Comparison of ENCODE assay signal across 19 mouse cellular contexts in genomic region chr2:122638673-122639072, GRCm38 (mm10). TPM values are rescaled to one million over a fixed set of nuclear protein-coding genes. Genes with fewer than 3 reads are reported as not detected.
"Had no signal": no experiment of that assay in that cellular context is flagged by ENCODE, and none has a peak within 500 bp of the region (broad histone marks: within the 10 kb centered on the region; RNA-seq: fewer than 3 reads in every experiment).

No protein-coding gene starts in this region.

- ATAC-seq: intestine, embryonic 16.5 days; lung, postnatal 0 days had no signal

- H3K9me3 ChIP-seq: limb, embryonic 10.5 days; limb, embryonic 13.5 days; liver, embryonic 13.5 days had no signal

- H3K9ac ChIP-seq: limb, embryonic 13.5 days; liver, embryonic 13.5 days; lung, embryonic 14.5 days had no signal

- H3K27ac ChIP-seq: kidney, postnatal 0 days; layer of hippocampus, adult 2 months; limb, embryonic 10.5 days; limb, embryonic 13.5 days; liver, embryonic 13.5 days; macrophage had no signal

- DNase-seq: kidney, adult 18-20 months; kidney, adult 9 months; kidney, postnatal 25 days; layer of hippocampus, adult 9-11 months; liver; liver, embryonic 13.5 days; lung, embryonic 14.5 days; midbrain, embryonic 14.5 days; thymus, postnatal 36 days had no signal

- H3K4me3 ChIP-seq: limb, embryonic 10.5 days; liver, embryonic 13.5 days had no signal

- H3K4me2 ChIP-seq: liver, embryonic 13.5 days had no signal

- H3K4me1 ChIP-seq: limb, embryonic 13.5 days had no signal

RNA-seq across cellular contexts. Expression of gene AA467197, which starts 1.9 kb away (rescaled TPM):
- total RNA-seq: left cerebral cortex, adult 18-20 months; left cerebral cortex, postnatal 25 days; midbrain, postnatal 0 days had no signal
- polyA plus RNA-seq: lung, embryonic 14.5 days had no signal
